8 mouse cellular contexts compared by ENCODE assay signal in genomic region chr12:32381011-32381410, GRCm38 (mm10). TPM values are rescaled to one million over a fixed set of nuclear protein-coding genes. Genes with fewer than 3 reads are reported as not detected.
DNase-seq lines count a peak whose midpoint lies in the region; ATAC-seq and TF ChIP-seq lines count a peak whose summit lies in the region.

No protein-coding gene starts in this region.

- peak overlapping the region; percentile 56 for H3K9ac ChIP-seq in liver, postnatal 0 days (replicated peaks)

- peak overlapping the region; percentile 78 for H3K4me2 ChIP-seq in liver, postnatal 0 days (ENCODE audit: low read depth, low read length)

- H3K27me3 ChIP-seq in heart, embryonic 10.5 days (ENCODE audit: insufficient read depth, poor library complexity, severe bottlenecking): no peaks in the 10 kb centered on the region
- no peaks in the 10 kb centered on the region for H3K27me3 ChIP-seq in hindbrain, embryonic 10.5 days (ENCODE audit: insufficient read depth, poor library complexity, severe bottlenecking)
- H3K27me3 ChIP-seq in liver, postnatal 0 days (ENCODE audit: insufficient read depth, low read length): no peaks in the 10 kb centered on the region

- WGBS in heart, embryonic 10.5 days: 85% methylated on average over 2 of the region's 2 CpGs
- WGBS in bone marrow, adult 2 months: 69% methylated on average over 2 of the region's 2 CpGs
- WGBS in hindbrain, embryonic 10.5 days: 87% methylated on average over 2 of the region's 2 CpGs
- 73% methylated on average over 2 of the region's 2 CpGs for WGBS in liver, postnatal 0 days (ENCODE audit: insufficient replicate concordance)

- H3K4me3 ChIP-seq in heart, embryonic 10.5 days: peak overlapping the region; percentile 91
- peak overlapping the region; percentile 49 for H3K4me3 ChIP-seq in bone marrow, adult 2 months (replicated peaks; ENCODE audit: control insufficient read depth, low read depth, low read length)
- peak overlapping the region; percentile 77 for H3K4me3 ChIP-seq in hindbrain, embryonic 10.5 days
- peak overlapping the region; percentile 71 for H3K4me3 ChIP-seq in liver, postnatal 0 days (ENCODE audit: low read depth, low read length)

- TF ChIP-seq CTCF in bone marrow, adult 2 months (IDR thresholded peaks at IDR 0.05; ENCODE audit: control insufficient read depth, insufficient read depth, low read length): no peak
- TF ChIP-seq CTCF in liver, postnatal 0 days (IDR thresholded peaks at IDR 0.05; ENCODE audit: low read depth): no peak

- DNase-seq in heart, embryonic 10.5 days (ENCODE audit: low spot score): no peak
- no peak for DNase-seq in heart, adult 9 months (ENCODE audit: low spot score in 2 of 2)
- no peak for DNase-seq in hindbrain, embryonic 10.5 days (ENCODE audit: low spot score)
- DNase-seq in liver, postnatal 0 days: no peak
- DNase-seq in right cerebral cortex, postnatal 36 days (ENCODE audit: low spot score in 2 of 2): no peak
- DNase-seq in right cerebral cortex, postnatal 14 days: no peak
- no peak for DNase-seq in left cerebral cortex, adult 8-10 months (ENCODE audit: low spot score in 2 of 2)

- no peaks in the 10 kb centered on the region; the same call in 1 of the 2 replicates for H3K36me3 ChIP-seq in heart, embryonic 10.5 days
- H3K36me3 ChIP-seq in hindbrain, embryonic 10.5 days: peaks cover 5% of the 10 kb centered on the region; the same call in 1 of the 2 replicates
- H3K36me3 ChIP-seq in liver, postnatal 0 days (replicated peaks; ENCODE audit: insufficient read depth, low read length): no peaks in the 10 kb centered on the region

- no peak for ATAC-seq in liver, postnatal 0 days

- no peak for TF ChIP-seq EP300 in liver, postnatal 0 days (IDR thresholded peaks at IDR 0.05; ENCODE audit: low read depth)

- no peak for TF ChIP-seq POLR2A in bone marrow, adult 2 months (IDR thresholded peaks at IDR 0.05; ENCODE audit: borderline replicate concordance, control insufficient read depth, low read depth, low read length)

- H3K4me1 ChIP-seq in heart, embryonic 10.5 days: peaks cover 4% of the 10 kb centered on the region; the same call in 1 of the 2 replicates
- H3K4me1 ChIP-seq in bone marrow, adult 2 months (ENCODE audit: control insufficient read depth, insufficient read depth, low read length): no peaks in the 10 kb centered on the region; the same call in 1 of the 2 replicates
- peaks cover 21% of the 10 kb centered on the region for H3K4me1 ChIP-seq in hindbrain, embryonic 10.5 days (replicated peaks)
- peaks cover 14% of the 10 kb centered on the region for H3K4me1 ChIP-seq in liver, postnatal 0 days (ENCODE audit: insufficient read depth)

- no peaks in the 10 kb centered on the region for H3K9me3 ChIP-seq in heart, embryonic 10.5 days
- H3K9me3 ChIP-seq in hindbrain, embryonic 10.5 days: no peaks in the 10 kb centered on the region
- no peaks in the 10 kb centered on the region for H3K9me3 ChIP-seq in liver, postnatal 0 days (ENCODE audit: low read length)

- H3K27ac ChIP-seq in heart, embryonic 10.5 days: no peak overlapping the region
- no peak overlapping the region for H3K27ac ChIP-seq in bone marrow, adult 2 months (ENCODE audit: control insufficient read depth, insufficient read depth, low read depth, low read length, poor library complexity)
- H3K27ac ChIP-seq in hindbrain, embryonic 10.5 days: no peak overlapping the region
- peak overlapping the region; percentile 48; the same call in 1 of the 2 replicates for H3K27ac ChIP-seq in liver, postnatal 0 days (ENCODE audit: low read depth)

RNA-seq across cellular contexts. Expression of gene Ccdc71l, which starts 2.5 kb away (rescaled TPM):
- 2.2 and 3.2 TPM in 2 replicates for polyA plus RNA-seq in heart, embryonic 10.5 days (2016; fragmentation: Nextera tagmentation; extraction: Ambion mirVana)
- 10.7 and 16.6 TPM in 2 replicates for polyA plus RNA-seq in bone marrow, adult 2 months (2011; ENCODE audit: insufficient read depth, insufficient read length, low replicate concordance, missing spikeins)
- polyA plus RNA-seq in hindbrain, embryonic 10.5 days (2016; fragmentation: Nextera tagmentation; extraction: Ambion mirVana): 2.6 and 3.0 TPM in 2 replicates
- 2.7 and 3.1 TPM in 2 replicates for polyA plus RNA-seq in liver, postnatal 0 days (2015; fragmentation: Nextera tagmentation; extraction: Ambion mirVana)
- 10 to 100 TPM; 10.9 to 13.5 (median 12.7) TPM for total RNA-seq in left cerebral cortex, adult 8-10 months (2022)
